Mouse (Mus musculus) embryonic facial prominence, embryonic 13.5 days (tissue): ENCODE results near the gene Krt23. TPM values are rescaled to one million over a fixed set of nuclear protein-coding genes. Genes with fewer than 3 reads are reported as not detected.

ENCODE experiments used
- ATAC-seq: fragments of 200-750 bp; cut with Nextera tagmentation; 2 replicates; pipeline ENCODE4 v1.8.0; 2017; ENCODE audit warnings: low read depth; ENCODE audit not compliant: insufficient number of reproducible peaks, insufficient read depth, low FRiP score, low TSS enrichment
- H3K27ac ChIP-seq: fragments of 300-500 bp; sonication (generic); 2 replicates; pipeline ENCODE4 v1.5.1; 2015; ENCODE audit warnings: moderate library complexity, mild to moderate bottlenecking, inconsistent platforms
- H3K27me3 ChIP-seq: fragments of 300-500 bp; sonication (generic); 2 replicates; pipeline ENCODE4 v1.6.1; 2015; ENCODE audit warnings: mild to moderate bottlenecking, inconsistent platforms
- H3K36me3 ChIP-seq: fragments of 300-500 bp; sonication (generic); 2 replicates; pipeline ENCODE4 v1.6.1; 2015; ENCODE audit warnings: mild to moderate bottlenecking, inconsistent platforms
- H3K4me1 ChIP-seq: fragments of 300-500 bp; sonication (generic); 2 replicates; pipeline ENCODE4 v1.6.1; 2015; ENCODE audit warnings: inconsistent platforms
- H3K4me2 ChIP-seq: fragments of 300-500 bp; sonication (generic); 2 replicates; pipeline ENCODE4 v1.6.1; 2015; ENCODE audit warnings: moderate library complexity, mild to moderate bottlenecking, inconsistent platforms
- H3K4me3 ChIP-seq: fragments of 300-500 bp; sonication (generic); 2 replicates; pipeline ENCODE4 v1.5.1; 2015; ENCODE audit warnings: mild to moderate bottlenecking, inconsistent platforms
- H3K9ac ChIP-seq: fragments of 300-500 bp; sonication (generic); 2 replicates; pipeline ENCODE4 v1.6.1; 2015; ENCODE audit warnings: mild to moderate bottlenecking, inconsistent platforms
- H3K9me3 ChIP-seq: fragments of 300-500 bp; sonication (generic); 2 replicates; pipeline ENCODE4 v1.6.1; 2016; ENCODE audit warnings: inconsistent platforms
- WGBS: fragments of 180-500 bp; shearing (Covaris S2); methylation state at CpG from one replicate; pipeline ENCODE4 v1.1.7; 2015; ENCODE audit warnings: mixed read lengths; 5-methylcytosine and 5-hydroxymethylcytosine counted together
- polyA plus RNA-seq: library from polyadenylated mRNA; unstranded; fragments of >200 nt; fragmentation: Nextera tagmentation; extraction: Ambion mirVana; gene quantifications from 2 replicates; pipeline ENCODE4 v1.2.1, GENCODE M21; 2015

The Krt23 gene
- 5.1 and 9.0 TPM in 2 replicates for polyA plus RNA-seq

- ATAC-seq: no peak
- Histone ChIP-seq H3K9me3 (no peaks in the 10 kb centered on the region), H3K27ac (no peak within 1 kb of the TSS), H3K27me3 (no peaks in the 10 kb centered on the region), H3K4me3 (no peak within 1 kb of the TSS), H3K9ac (no peak within 1 kb of the TSS), H3K36me3 (no peaks in the 10 kb centered on the region), H3K4me2 (no peak within 1 kb of the TSS), H3K4me1 (no peaks in the 10 kb centered on the region)
- WGBS: 78% methylated on average over 22 of the region's 22 CpGs
Measured at GRCm38 (mm10) chr11:99492733-99493573, at the start of gene Krt23. Krt23 (minus strand) TSS chr11:99493137.

- Histone ChIP-seq H3K9me3 (no peaks in the 10 kb centered on the region), H3K4me1 (peaks cover 8% of the 10 kb centered on the region; the same call in 1 of the 2 replicates), H3K36me3 (no peaks in the 10 kb centered on the region), H3K4me2 (no peak overlapping the region), H3K4me3 (no peak overlapping the region), H3K9ac (no peak overlapping the region), H3K27ac (no peak overlapping the region), H3K27me3 (no peaks in the 10 kb centered on the region)
- WGBS: 44% methylated on average over 9 of the region's 9 CpGs
- ATAC-seq: no peak
Measured at GRCm38 (mm10) chr11:99539721-99540120, 46.8 kb upstream of the Krt23 start.

- H3K27ac ChIP-seq: no peak within 1 kb of the TSS
- 77% methylated on average over 13 of the region's 13 CpGs for WGBS
- H3K27me3 ChIP-seq: no peaks in the 10 kb centered on the region
- no peak for ATAC-seq
- H3K9ac ChIP-seq: no peak within 1 kb of the TSS
- H3K4me2 ChIP-seq: no peak within 1 kb of the TSS
- no peak within 1 kb of the TSS for H3K4me3 ChIP-seq
- H3K4me1 ChIP-seq: no peaks in the 10 kb centered on the region
- H3K36me3 ChIP-seq: no peaks in the 10 kb centered on the region
- H3K9me3 ChIP-seq: no peaks in the 10 kb centered on the region
Measured at GRCm38 (mm10) chr11:99521288-99521860, 28.4 kb upstream of the Krt23 start, which contains the start of gene Krt39. Krt39 (minus strand) TSS chr11:99521338.

DNA sequence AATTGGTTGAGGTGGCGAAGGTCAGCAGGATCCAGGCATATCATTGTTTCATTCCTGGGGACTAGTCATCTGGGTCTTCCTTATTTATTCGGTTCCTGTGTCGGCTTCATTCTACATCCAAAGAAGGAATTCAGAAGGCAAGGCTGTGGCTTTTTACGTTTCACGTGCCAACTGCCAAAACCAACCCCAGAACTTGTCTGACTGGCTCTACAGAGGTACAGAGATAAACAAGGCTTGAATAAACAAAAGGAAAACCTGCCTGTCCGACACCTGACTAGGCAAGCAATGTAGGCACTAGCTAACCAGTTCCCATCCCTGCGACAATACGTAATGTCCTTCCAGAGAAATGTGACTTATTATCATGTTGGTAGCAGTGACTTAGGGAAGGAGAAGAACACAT lies 21.2 kb upstream of the Krt23 start:
- ATAC-seq: no peak
- WGBS: 76% methylated on average over 8 of the region's 8 CpGs
- Histone ChIP-seq H3K4me1 (no peaks in the 10 kb centered on the region), H3K36me3 (no peaks in the 10 kb centered on the region), H3K27me3 (no peaks in the 10 kb centered on the region), H3K27ac (no peak overlapping the region), H3K9me3 (no peaks in the 10 kb centered on the region), H3K4me2 (no peak overlapping the region), H3K4me3 (no peak overlapping the region), H3K9ac (no peak overlapping the region)

GRCm38 (mm10) chr11:99500095-99500805 lies 7.3 kb upstream of the Krt23 start:
- Histone ChIP-seq H3K4me2 (no peak overlapping the region), H3K27me3 (no peaks in the 10 kb centered on the region), H3K4me3 (no peak overlapping the region), H3K36me3 (no peaks in the 10 kb centered on the region), H3K9ac (no peak overlapping the region), H3K4me1 (no peaks in the 10 kb centered on the region), H3K27ac (no peak overlapping the region), H3K9me3 (no peaks in the 10 kb centered on the region)
- ATAC-seq: no peak
- 80% methylated on average over 9 of the region's 9 CpGs for WGBS

DNA sequence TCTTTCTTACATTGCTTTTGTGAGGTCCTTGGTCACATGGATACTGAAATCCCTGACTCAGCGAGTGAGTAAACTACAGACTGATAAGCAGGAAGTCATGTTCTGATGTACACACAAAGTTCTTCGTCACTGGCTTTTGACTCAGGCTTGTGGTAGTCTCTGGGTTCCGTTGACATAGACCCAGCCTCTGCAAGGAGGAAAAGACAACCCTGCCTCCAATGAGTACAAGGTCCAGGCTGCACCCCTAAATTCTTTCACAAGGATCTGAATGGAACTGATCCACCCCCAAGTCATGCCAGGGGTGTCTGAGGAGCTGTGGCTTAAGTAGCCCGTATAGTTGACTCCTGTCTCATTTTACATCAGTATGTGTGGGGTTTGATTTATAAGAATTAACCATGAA lies 3.5 kb upstream of the Krt23 start:
- no peaks in the 10 kb centered on the region for H3K9me3 ChIP-seq
- H3K9ac ChIP-seq: no peak overlapping the region
- no peak overlapping the region for H3K4me2 ChIP-seq
- H3K4me1 ChIP-seq: no peaks in the 10 kb centered on the region
- no peaks in the 10 kb centered on the region for H3K27me3 ChIP-seq
- no peak overlapping the region for H3K27ac ChIP-seq
- H3K36me3 ChIP-seq: no peaks in the 10 kb centered on the region
- no peak for ATAC-seq
- 88% methylated on average over 4 of the region's 4 CpGs for WGBS
- no peak overlapping the region for H3K4me3 ChIP-seq

- 93% methylated on average over 4 of the region's 4 CpGs for WGBS
Measured at GRCm38 (mm10) chr11:99494741-99495140, 1.8 kb upstream of the Krt23 start.

DNA sequence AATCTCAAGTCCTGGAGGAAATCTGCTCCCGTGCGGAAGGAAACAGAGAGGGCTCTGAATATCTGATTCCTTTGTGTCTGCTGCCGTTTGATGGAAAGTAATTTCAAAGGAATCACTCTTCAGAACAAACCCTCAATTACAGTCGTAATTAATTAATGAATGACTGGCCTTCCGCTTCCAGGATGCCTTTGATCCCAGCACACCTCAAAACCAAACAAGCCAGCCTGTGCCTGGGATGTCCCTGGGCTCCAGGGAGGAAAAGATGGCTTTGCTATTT lies 575 bp upstream of the Krt23 start:
- WGBS: 24% methylated on average over 5 of the region's 5 CpGs
- Histone ChIP-seq H3K27me3 (no peaks in the 10 kb centered on the region), H3K4me3 (no peak overlapping the region), H3K9me3 (no peaks in the 10 kb centered on the region), H3K27ac (no peak overlapping the region), H3K4me2 (no peak overlapping the region), H3K9ac (no peak overlapping the region), H3K4me1 (no peaks in the 10 kb centered on the region), H3K36me3 (no peaks in the 10 kb centered on the region)
- no peak for ATAC-seq

More at GRCm38 (mm10) chr11:99494741-99495140, 1.8 kb upstream of the Krt23 start:
- Histone ChIP-seq H3K9ac (no peak overlapping the region), H3K36me3 (no peaks in the 10 kb centered on the region), H3K4me1 (no peaks in the 10 kb centered on the region), H3K4me3 (no peak overlapping the region), H3K4me2 (no peak overlapping the region), H3K9me3 (no peaks in the 10 kb centered on the region), H3K27me3 (no peaks in the 10 kb centered on the region), H3K27ac (no peak overlapping the region)
- no peak for ATAC-seq

- no peaks in the 10 kb centered on the region for H3K27me3 ChIP-seq
- WGBS: 72% methylated on average over 8 of the region's 8 CpGs
- no peaks in the 10 kb centered on the region for H3K9me3 ChIP-seq
- H3K27ac ChIP-seq: no peak overlapping the region
- no peak overlapping the region for H3K9ac ChIP-seq
- H3K4me1 ChIP-seq: no peaks in the 10 kb centered on the region
- no peak for ATAC-seq
- H3K4me2 ChIP-seq: no peak overlapping the region
- no peak overlapping the region for H3K4me3 ChIP-seq
- no peaks in the 10 kb centered on the region for H3K36me3 ChIP-seq
Measured at GRCm38 (mm10) chr11:99491040-99491439, 1.9 kb downstream of the Krt23 start.

DNA sequence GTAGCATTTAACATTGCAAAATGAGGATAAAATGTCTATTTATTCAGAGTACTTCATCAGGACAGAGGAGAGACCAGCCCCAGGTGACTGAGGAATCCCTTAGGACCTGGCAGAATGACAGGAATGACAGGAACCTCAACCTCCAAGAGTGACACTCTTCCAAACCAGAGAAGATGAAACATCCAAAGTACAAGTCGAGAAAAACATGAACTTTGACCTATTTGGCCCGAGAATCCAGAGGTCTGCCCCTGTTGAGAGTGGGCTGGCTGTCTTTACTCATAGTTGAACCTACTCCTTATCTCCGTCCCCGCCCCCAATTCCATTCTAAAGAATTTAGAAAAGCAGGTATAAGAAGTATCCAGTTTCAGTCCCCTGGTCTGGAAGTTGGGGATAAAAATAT lies 2.3 kb downstream of the Krt23 start:
- WGBS: 51% methylated on average over 4 of the region's 4 CpGs
- Histone ChIP-seq H3K27me3 (no peaks in the 10 kb centered on the region), H3K4me1 (no peaks in the 10 kb centered on the region), H3K27ac (no peak overlapping the region), H3K36me3 (no peaks in the 10 kb centered on the region), H3K4me2 (no peak overlapping the region), H3K9me3 (no peaks in the 10 kb centered on the region), H3K4me3 (no peak overlapping the region), H3K9ac (no peak overlapping the region)
- ATAC-seq: no peak

GRCm38 (mm10) chr11:99489233-99489632 lies 3.7 kb downstream of the Krt23 start:
- Histone ChIP-seq H3K27ac (no peak overlapping the region), H3K36me3 (no peaks in the 10 kb centered on the region), H3K9me3 (no peaks in the 10 kb centered on the region), H3K4me2 (no peak overlapping the region), H3K4me1 (no peaks in the 10 kb centered on the region), H3K9ac (no peak overlapping the region), H3K4me3 (no peak overlapping the region), H3K27me3 (no peaks in the 10 kb centered on the region)
- ATAC-seq: no peak
- 42% methylated on average over 3 of the region's 3 CpGs for WGBS

DNA sequence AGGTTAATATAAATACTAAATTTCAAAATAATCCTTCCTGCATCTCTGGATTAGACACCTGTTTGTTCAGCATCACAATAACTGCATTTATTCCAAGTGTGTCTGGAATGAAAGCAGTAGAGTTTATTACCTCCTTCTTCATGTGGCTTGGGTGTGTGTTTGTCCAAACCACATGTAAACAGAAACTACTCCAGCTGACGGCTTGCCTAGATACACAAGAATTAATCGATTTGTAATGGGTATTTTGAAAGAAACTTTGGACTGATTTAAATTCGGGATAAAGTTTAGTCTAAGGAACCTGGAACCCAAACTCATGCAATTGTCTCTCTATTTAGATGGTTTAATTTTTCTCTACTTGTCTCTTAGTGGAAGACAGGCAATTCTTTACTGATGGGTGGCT lies 18.0 kb downstream of the Krt23 start:
- H3K4me1 ChIP-seq: no peaks in the 10 kb centered on the region
- no peak overlapping the region for H3K4me2 ChIP-seq
- no peaks in the 10 kb centered on the region for H3K27me3 ChIP-seq
- WGBS: 78% methylated on average over 3 of the region's 3 CpGs
- H3K9ac ChIP-seq: no peak overlapping the region
- no peak overlapping the region for H3K27ac ChIP-seq
- no peak for ATAC-seq
- no peaks in the 10 kb centered on the region for H3K36me3 ChIP-seq
- H3K4me3 ChIP-seq: no peak overlapping the region
- H3K9me3 ChIP-seq: no peaks in the 10 kb centered on the region
